Mouse (Mus musculus) liver, postnatal 0 days (tissue): ENCODE data around the gene Ube2cbp.

Experiments
- CTCF ChIP-seq: sonication (generic); IDR thresholded peaks from 2 replicates; pipeline ENCODE4 v1.5.1; 2016; ENCODE audit warnings: antibody characterized with exemption, low read depth
- EP300 ChIP-seq: IDR thresholded peaks from 2 replicates; pipeline ENCODE4 v1.6.1; 2016; ENCODE audit warnings: antibody characterized with exemption, low read depth, mild to moderate bottlenecking

GRCm38 (mm10) chr9:86423331-86423730 lies 41.4 kb downstream of the Ube2cbp start:
- TF ChIP-seq CTCF: no peak
- no peak for TF ChIP-seq EP300
